Mouse (Mus musculus) stomach, embryonic 15.5 days (tissue): ENCODE results near the gene Mapre1. TPM values are rescaled to one million over a fixed set of nuclear protein-coding genes. Genes with fewer than 3 reads are reported as not detected.
"Not testable (repeated sequence)": the region's sequence is repeated elsewhere in the genome, so short reads cannot be mapped to it uniquely, and the experiment has no call there.

Experiments used
- ATAC-seq: fragments of 200-750 bp; cut with Nextera tagmentation; 2 replicates; pipeline ENCODE4 v1.8.0; 2017; ENCODE audit warnings: low read depth, moderate number of reproducible peaks, moderate TSS enrichment; ENCODE audit not compliant: insufficient read depth, low FRiP score
- H3K27ac ChIP-seq: fragments of 300-500 bp; sonication (generic); 2 replicates; pipeline ENCODE4 v1.5.1; 2015; ENCODE audit warnings: mild to moderate bottlenecking, inconsistent platforms
- H3K27me3 ChIP-seq: fragments of 300-500 bp; sonication (generic); replicated peaks from 2 replicates; pipeline ENCODE4 v1.6.1; 2015; ENCODE audit warnings: inconsistent platforms
- H3K36me3 ChIP-seq: fragments of 300-500 bp; sonication (generic); 2 replicates; pipeline ENCODE4 v1.6.1; 2015; ENCODE audit warnings: inconsistent platforms
- H3K4me1 ChIP-seq: fragments of 300-500 bp; sonication (generic); 2 replicates; pipeline ENCODE4 v1.6.1; 2015; ENCODE audit warnings: inconsistent platforms
- H3K4me2 ChIP-seq: fragments of 300-500 bp; sonication (generic); 2 replicates; pipeline ENCODE4 v1.6.1; 2015; ENCODE audit warnings: mild to moderate bottlenecking, inconsistent platforms
- H3K4me3 ChIP-seq: fragments of 300-500 bp; sonication (generic); replicated peaks from 2 replicates; pipeline ENCODE4 v1.5.1; 2015; ENCODE audit warnings: inconsistent platforms
- H3K9ac ChIP-seq: fragments of 300-500 bp; sonication (generic); 2 replicates; pipeline ENCODE4 v1.6.1; 2015; ENCODE audit warnings: inconsistent platforms
- H3K9me3 ChIP-seq: fragments of 300-500 bp; sonication (generic); 2 replicates; pipeline ENCODE4 v1.6.1; 2016; ENCODE audit warnings: inconsistent platforms
- WGBS: fragments of 180-500 bp; shearing (Covaris S2); methylation state at CpG from one replicate; pipeline ENCODE4 v1.1.7; 2015; 5-methylcytosine and 5-hydroxymethylcytosine counted together
- polyA plus RNA-seq: library from polyadenylated mRNA; unstranded; fragments of >200 nt; fragmentation: Nextera tagmentation; extraction: Ambion mirVana; gene quantifications from 2 replicates; pipeline ENCODE4 v1.2.1, GENCODE M21; 2015

Mapre1 gene
- 225 and 238 TPM in 2 replicates for polyA plus RNA-seq

GRCm38 (mm10) chr2:153740500-153741436, at the start of gene Mapre1:
Gene Mapre1, plus strand, starts transcription at chr2:153741274.
- ATAC-seq = peak; percentile 98
- peak within 1 kb of the TSS; percentile 95 for H3K27ac ChIP-seq

GRCm38 (mm10) chr2:153693413-153693812, 47.7 kb upstream of the Mapre1 start:
- ATAC-seq = peak; percentile 53; the same call in 1 of the 2 replicates
- not testable (repeated sequence) for H3K4me3 ChIP-seq, H3K27ac ChIP-seq, H3K9ac ChIP-seq, H3K4me1 ChIP-seq, H3K4me2 ChIP-seq, H3K36me3 ChIP-seq, H3K9me3 ChIP-seq, H3K27me3 ChIP-seq
- WGBS = 78% methylated on average over 7 of the region's 7 CpGs

More at GRCm38 (mm10) chr2:153740500-153741436, at the start of gene Mapre1:
- H3K36me3 ChIP-seq = no peaks in the 10 kb centered on the region
- 11% methylated on average over 56 of the region's 58 CpGs for WGBS
- H3K27me3 ChIP-seq = no peaks in the 10 kb centered on the region
- H3K4me1 ChIP-seq = peaks cover 14% of the 10 kb centered on the region; the same call in 1 of the 2 replicates
- peak within 1 kb of the TSS; percentile 90 for H3K9ac ChIP-seq
- peak within 1 kb of the TSS; percentile 87 for H3K4me3 ChIP-seq
- no peaks in the 10 kb centered on the region for H3K9me3 ChIP-seq
- H3K4me2 ChIP-seq = peak within 1 kb of the TSS; percentile 72

GRCm38 (mm10) chr2:153694462-153695085, 46.5 kb upstream of the Mapre1 start:
- Histone ChIP-seq H3K27me3 (no peaks in the 10 kb centered on the region), H3K36me3 (no peaks in the 10 kb centered on the region), H3K27ac (no peak overlapping the region), H3K4me2 (no peak overlapping the region), H3K4me3 (no peak overlapping the region), H3K9ac (no peak overlapping the region), H3K9me3 (no peaks in the 10 kb centered on the region), H3K4me1 (no peaks in the 10 kb centered on the region)
- WGBS = 67% methylated on average over 19 of the region's 19 CpGs
- no peak for ATAC-seq

DNA sequence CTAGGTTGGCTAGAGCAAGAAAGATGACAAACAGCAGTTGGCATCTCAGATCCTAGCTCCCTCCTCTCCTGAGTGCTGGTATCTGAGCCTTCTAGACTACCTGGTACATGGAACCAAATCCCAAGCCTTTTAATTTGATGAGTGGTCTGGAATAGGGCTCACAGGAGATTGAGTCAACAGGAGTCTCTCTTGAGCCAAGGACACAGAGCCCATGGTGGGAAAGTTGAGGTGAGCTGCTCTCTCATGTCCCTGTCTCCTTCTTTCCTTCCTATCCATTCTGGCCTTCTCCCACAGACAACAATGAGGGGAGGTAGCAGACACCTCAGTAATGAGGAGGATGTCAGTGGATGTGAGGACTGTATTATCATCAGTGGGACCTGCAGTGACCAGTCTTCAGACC, 44.7 kb upstream of the Mapre1 start, which contains the start of gene Dnmt3c:
Gene Dnmt3c, plus strand, starts transcription at position 301 of the 400 bp plus-strand sequence.
- ATAC-seq = no peak
- Histone ChIP-seq H3K36me3 (no peaks in the 10 kb centered on the region), H3K27me3 (no peaks in the 10 kb centered on the region), H3K4me1 (no peaks in the 10 kb centered on the region), H3K9ac (no peak within 1 kb of the TSS), H3K4me3 (no peak within 1 kb of the TSS), H3K4me2 (no peak within 1 kb of the TSS), H3K9me3 (no peaks in the 10 kb centered on the region), H3K27ac (no peak within 1 kb of the TSS)

GRCm38 (mm10) chr2:153703389-153703788, 37.7 kb upstream of the Mapre1 start:
- WGBS = 40% methylated on average over 6 of the region's 6 CpGs

GRCm38 (mm10) chr2:153710701-153711330, 30.3 kb upstream of the Mapre1 start:
- no peak for ATAC-seq
- 44% methylated on average over 8 of the region's 8 CpGs for WGBS

More at GRCm38 (mm10) chr2:153703389-153703788, 37.7 kb upstream of the Mapre1 start:
- H3K27ac ChIP-seq = no peak overlapping the region
- no peaks in the 10 kb centered on the region for H3K4me1 ChIP-seq
- H3K9ac ChIP-seq = no peak overlapping the region
- ATAC-seq = no peak
- H3K27me3 ChIP-seq = no peaks in the 10 kb centered on the region
- no peak overlapping the region for H3K4me2 ChIP-seq
- H3K36me3 ChIP-seq = no peaks in the 10 kb centered on the region
- no peak overlapping the region for H3K4me3 ChIP-seq
- H3K9me3 ChIP-seq = no peaks in the 10 kb centered on the region

GRCm38 (mm10) chr2:153712646-153713091, 28.4 kb upstream of the Mapre1 start:
- 66% methylated on average over 3 of the region's 3 CpGs for WGBS
- Histone ChIP-seq H3K27ac (0 out of 2 replicates have a peak overlapping the region, but pooled peaks have one; percentile 11), H3K9me3 (no peaks in the 10 kb centered on the region), H3K4me3 (no peak overlapping the region), H3K36me3 (no peaks in the 10 kb centered on the region), H3K4me2 (no peak overlapping the region), H3K27me3 (no peaks in the 10 kb centered on the region), H3K9ac (no peak overlapping the region), H3K4me1 (no peaks in the 10 kb centered on the region)
- peak; percentile 18; the same call in 1 of the 2 replicates for ATAC-seq

More at GRCm38 (mm10) chr2:153710701-153711330, 30.3 kb upstream of the Mapre1 start:
- Histone ChIP-seq H3K27ac (no peak overlapping the region), H3K9ac (no peak overlapping the region), H3K9me3 (no peaks in the 10 kb centered on the region), H3K4me3 (no peak overlapping the region), H3K4me1 (no peaks in the 10 kb centered on the region), H3K27me3 (no peaks in the 10 kb centered on the region), H3K36me3 (no peaks in the 10 kb centered on the region), H3K4me2 (no peak overlapping the region)

DNA sequence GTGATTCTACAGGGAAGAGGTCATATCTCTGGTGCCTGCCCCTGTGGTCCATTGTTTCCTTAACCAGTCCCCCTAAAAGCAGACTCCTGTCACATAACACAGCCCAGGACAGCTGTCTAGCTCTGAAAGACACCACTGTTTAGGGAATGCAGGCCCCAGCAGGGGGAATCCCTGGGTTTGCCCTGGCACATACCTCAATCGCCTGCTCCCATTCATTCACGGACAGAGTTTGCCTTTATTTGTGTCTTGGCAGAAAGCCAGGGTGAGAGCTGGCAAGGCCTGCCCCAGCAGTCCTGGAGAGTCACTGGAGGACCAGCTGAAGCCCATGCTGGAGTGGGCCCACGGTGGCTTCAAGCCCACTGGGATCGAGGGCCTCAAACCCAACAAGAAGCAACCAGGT, 27.8 kb upstream of the Mapre1 start:
- WGBS = 41% methylated on average over 4 of the region's 4 CpGs
- no peaks in the 10 kb centered on the region for H3K27me3 ChIP-seq
- no peaks in the 10 kb centered on the region for H3K4me1 ChIP-seq
- H3K4me3 ChIP-seq = no peak overlapping the region
- no peak overlapping the region for H3K9ac ChIP-seq
- no peaks in the 10 kb centered on the region for H3K9me3 ChIP-seq
- H3K36me3 ChIP-seq = no peaks in the 10 kb centered on the region
- no peak overlapping the region for H3K4me2 ChIP-seq
- peak; percentile 72; the same call in 1 of the 2 replicates for ATAC-seq
- 0 out of 2 replicates have a peak overlapping the region, but pooled peaks have one; percentile 11 for H3K27ac ChIP-seq

DNA sequence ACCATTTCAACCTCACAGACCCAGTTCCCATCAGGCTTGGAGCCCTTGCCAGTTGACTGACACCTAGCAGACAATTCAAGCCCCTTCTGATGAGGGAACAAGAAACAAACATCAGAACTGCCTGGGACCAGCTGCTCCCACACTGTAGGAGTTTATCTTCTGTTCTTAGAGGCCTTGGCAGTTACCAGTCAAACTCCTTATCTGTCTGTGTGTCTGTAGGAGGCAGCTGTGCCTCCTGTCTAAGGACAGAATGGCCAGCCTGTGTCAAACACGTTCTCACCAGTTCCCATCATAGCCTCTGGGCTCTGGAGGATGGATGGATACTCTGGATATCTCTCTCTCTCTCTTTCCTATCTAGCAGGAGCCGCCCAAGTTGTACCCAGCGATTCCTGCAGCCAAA, 23.2 kb upstream of the Mapre1 start:
- H3K4me3 ChIP-seq, ATAC-seq, H3K27me3 ChIP-seq, H3K27ac ChIP-seq, H3K36me3 ChIP-seq, H3K9me3 ChIP-seq, H3K4me1 ChIP-seq, H3K4me2 ChIP-seq, H3K9ac ChIP-seq: not testable (repeated sequence)
- 62% methylated on average over 3 of the region's 3 CpGs for WGBS

GRCm38 (mm10) chr2:153723098-153723497, 18.0 kb upstream of the Mapre1 start:
- Histone ChIP-seq H3K9me3 (no peaks in the 10 kb centered on the region), H3K27ac (no peak overlapping the region)
- 78% methylated on average over 1 of the region's 1 CpGs for WGBS

GRCm38 (mm10) chr2:153724424-153724823, 16.6 kb upstream of the Mapre1 start:
- no peaks in the 10 kb centered on the region for H3K27me3 ChIP-seq

More at GRCm38 (mm10) chr2:153723098-153723497, 18.0 kb upstream of the Mapre1 start:
- no peak overlapping the region for H3K4me2 ChIP-seq
- H3K36me3 ChIP-seq = no peaks in the 10 kb centered on the region
- no peak overlapping the region for H3K4me3 ChIP-seq
- H3K4me1 ChIP-seq = no peaks in the 10 kb centered on the region
- ATAC-seq = no peak
- no peak overlapping the region for H3K9ac ChIP-seq
- no peaks in the 10 kb centered on the region for H3K27me3 ChIP-seq

More at GRCm38 (mm10) chr2:153724424-153724823, 16.6 kb upstream of the Mapre1 start:
- Histone ChIP-seq H3K36me3 (no peaks in the 10 kb centered on the region), H3K4me2 (no peak overlapping the region), H3K9ac (no peak overlapping the region), H3K4me1 (no peaks in the 10 kb centered on the region), H3K4me3 (no peak overlapping the region), H3K27ac (no peak overlapping the region), H3K9me3 (no peaks in the 10 kb centered on the region)
- ATAC-seq = no peak
- WGBS = 80% methylated on average over 2 of the region's 2 CpGs
